Mouse (Mus musculus) adrenal gland, postnatal 36 days (tissue): ENCODE results near the gene Ankrd45. TPM values are rescaled to one million over a fixed set of nuclear protein-coding genes. Genes with fewer than 3 reads are reported as not detected.
"Not testable (repeated sequence)": the region's sequence is repeated elsewhere in the genome, so short reads cannot be mapped to it uniquely, and the experiment has no call there.

Source experiments
- DNase-seq, 2 experiments: peaks; one replicate each; pipeline ENCODE4 v3.0.0; 2021; ENCODE audit warnings: mixed read lengths in 1 of 2
- total RNA-seq, 2 experiments: library from RNA; stranded (reverse); gene quantifications; 2 replicates each; pipeline ENCODE4 v1.2.3; 2021

Gene Ankrd45
- total RNA-seq, 2 experiments from 2014 or later = 4.4 to 8.5 TPM

GRCm38 (mm10) chr1:161183677-161184076 lies 41.2 kb downstream of the Ankrd45 start:
- peak in 1 of 2 experiments; percentile 4 for DNase-seq

DNA sequence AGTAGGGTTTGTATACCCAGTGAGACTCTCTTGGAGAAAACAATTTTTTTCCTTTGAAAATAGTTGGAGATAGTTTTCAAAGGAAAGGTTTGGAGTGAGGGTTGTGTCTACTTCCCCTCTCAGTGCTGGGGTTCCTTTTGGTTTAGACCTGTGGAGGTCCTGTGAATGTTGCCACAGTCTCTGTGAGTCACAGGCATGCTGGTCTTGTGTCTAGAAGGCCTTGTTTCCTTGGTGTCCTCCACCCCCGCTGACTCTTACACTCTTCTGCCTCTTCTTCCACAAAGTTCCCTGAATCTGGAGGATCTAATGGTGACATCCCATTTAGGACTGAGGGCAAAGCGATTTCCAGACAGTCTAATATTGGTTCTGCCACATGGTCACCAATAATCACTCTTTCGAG lies 42.9 kb downstream of the Ankrd45 start:
- peak; percentile 46 to 51 for DNase-seq

- no peak for DNase-seq
These were observed 47.9 kb downstream of the Ankrd45 start for GRCm38 (mm10) chr1:161190253-161190910.

DNA sequence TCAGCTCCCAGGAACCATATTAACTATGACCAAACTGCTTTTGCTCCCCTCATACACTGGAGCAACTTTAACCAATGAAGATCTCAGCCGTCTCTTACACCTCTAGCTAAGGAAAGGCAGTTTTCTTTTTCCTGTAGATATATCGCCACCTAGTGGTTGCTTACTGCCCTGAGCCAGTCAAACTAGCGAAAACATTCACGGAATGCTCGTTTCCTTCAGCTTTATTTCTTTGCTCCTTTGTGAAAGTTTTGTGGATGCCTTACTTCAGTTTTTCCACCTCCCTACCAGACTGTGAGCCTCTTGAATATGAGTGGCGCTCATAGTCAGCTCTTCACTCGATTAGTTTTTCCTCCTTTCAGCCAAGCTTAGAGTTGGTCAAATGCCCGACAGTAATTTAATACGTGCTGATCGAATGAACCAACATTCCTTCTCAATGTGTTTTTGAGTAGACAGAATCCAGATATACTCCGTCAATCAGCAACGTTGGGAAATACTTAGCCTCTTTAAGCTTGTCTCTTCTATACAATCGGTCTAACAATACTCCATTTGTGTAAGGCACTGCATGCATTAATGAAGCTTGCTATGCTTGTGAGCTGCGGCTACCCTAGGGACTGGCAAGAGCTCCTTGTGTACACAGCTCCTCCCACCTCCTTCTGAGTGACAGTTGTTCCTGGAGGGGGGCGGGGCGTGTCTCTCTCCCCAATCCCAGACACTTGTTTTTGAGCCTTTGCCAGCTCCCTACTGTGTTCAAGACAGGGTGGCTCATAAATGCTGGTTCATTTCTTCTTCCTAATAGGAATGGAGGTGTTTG lies 53.3 kb downstream of the Ankrd45 start:
- DNase-seq = peak; percentile 82 to 87

DNA sequence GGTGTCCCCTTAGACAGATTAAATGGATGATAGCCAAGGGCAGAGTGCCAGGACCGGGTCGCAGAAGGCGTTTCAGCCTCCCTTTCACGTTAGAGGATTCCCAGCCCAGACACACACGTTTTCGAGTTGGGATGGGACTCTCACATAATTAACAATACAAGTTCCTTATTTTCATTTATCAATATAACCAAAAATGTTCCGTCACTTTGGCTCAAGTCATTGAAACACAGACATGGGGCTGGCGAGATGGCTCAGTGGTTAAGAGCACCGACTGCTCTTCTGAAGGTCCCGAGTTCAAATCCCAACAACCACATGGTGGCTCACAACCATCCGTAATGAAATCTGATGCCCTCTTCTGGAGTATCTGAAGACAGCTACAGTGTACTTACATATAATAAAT lies 53.9 kb downstream of the Ankrd45 start:
- DNase-seq = not testable (repeated sequence)

DNA sequence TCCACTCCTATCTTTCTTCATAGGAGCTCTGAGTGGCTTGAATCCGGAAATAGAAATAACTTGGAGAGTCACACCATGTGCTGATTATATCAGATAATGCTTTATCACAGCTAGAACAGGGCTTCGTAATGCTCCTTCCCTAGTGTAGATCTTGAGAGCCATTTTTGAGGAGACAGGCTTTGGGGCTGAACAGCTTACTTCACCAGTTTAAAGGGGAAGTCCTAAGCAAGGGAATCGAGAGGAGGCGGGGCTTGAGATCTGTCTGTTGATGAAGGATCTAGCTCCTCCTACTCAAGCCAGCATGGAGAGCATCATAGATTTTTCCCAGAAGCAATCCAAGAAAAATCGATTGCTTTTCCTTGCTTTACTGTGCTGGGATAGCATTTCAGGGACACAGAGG lies 57.4 kb downstream of the Ankrd45 start:
- DNase-seq = no peak

DNA sequence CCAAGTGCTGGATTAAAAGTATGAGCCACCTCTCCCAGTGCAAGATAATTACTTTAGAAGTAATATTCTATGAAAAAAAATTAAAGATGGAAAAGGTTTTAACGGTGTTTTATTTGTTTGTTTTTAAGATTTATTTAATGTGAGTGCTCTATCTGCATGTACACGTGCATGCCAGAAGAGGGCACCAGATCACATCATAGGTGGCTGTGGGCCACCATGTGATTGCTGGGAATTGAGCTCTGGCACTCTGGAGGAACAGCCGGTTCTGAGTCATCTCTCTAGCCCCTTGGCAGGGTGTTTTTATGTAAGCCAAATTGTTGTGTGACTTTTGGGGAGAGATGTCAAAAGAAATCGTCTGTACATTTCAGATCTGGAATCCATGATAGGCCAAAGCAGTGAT lies 72.0 kb downstream of the Ankrd45 start:
- peak; percentile 30 to 38 for DNase-seq

GRCm38 (mm10) chr1:161219816-161220215 lies 77.3 kb downstream of the Ankrd45 start:
- no peak for DNase-seq

Other genes starting within 250 kb of the Ankrd45 start
- 10 to 100 TPM; 43.7 to 47.5 TPM for gene Rc3h1, start 236.3 kb upstream of the Ankrd45 start, total RNA-seq
- 1 to 10 TPM in 1 of 2 experiments, under 1 TPM in 1; 0.36 to 1.8 TPM for gene Serpinc1, start 164.1 kb upstream of the Ankrd45 start, total RNA-seq
- gene Zbtb37, start 107.8 kb upstream of the Ankrd45 start, total RNA-seq = 10 to 100 TPM; 13.4 to 19.1 TPM
- gene Dars2, start 72.0 kb upstream of the Ankrd45 start, total RNA-seq = 10 to 100 TPM; 27.2 to 34.2 TPM
- gene Cenpl, start 72.0 kb upstream of the Ankrd45 start, total RNA-seq = 1 to 10 TPM; 2.8 to 3.8 TPM
- gene Klhl20, start 11.2 kb upstream of the Ankrd45 start, total RNA-seq = 10 to 100 TPM; 15.9 to 16.7 TPM
- gene Tex50, start 16.6 kb downstream of the Ankrd45 start, total RNA-seq = not detected
- 100 to 1,000 TPM; 279 to 620 TPM for gene Prdx6, start 108.5 kb downstream of the Ankrd45 start, total RNA-seq